Mouse (Mus musculus) embryonic stem cell, embryonic (primary cell): Measurements from ENCODE around the gene Fcgrt.

Experiments
- CTCF ChIA-PET, 4 experiments: fragments of 300-600 bp in 2 of 4; fragments of 350-600 bp in 2 of 4; sonication (Branson Sonifier 250); formaldehyde crosslinking; loops; one replicate each; lab custom pipeline; 2022; ENCODE audit warnings: inconsistent platforms in 2 of 4; lab: Charles Lee
- POLR2A ChIA-PET, 4 experiments: fragments of 300-600 bp in 2 of 4; fragments of 350-600 bp in 2 of 4; sonication (Branson Sonifier 250); formaldehyde crosslinking; loops; one replicate each; lab custom pipeline; 2022; ENCODE audit warnings: antibody characterized with exemption in 4 of 4, inconsistent platforms in 1 of 4; lab: Charles Lee

Gene Fcgrt

DNA sequence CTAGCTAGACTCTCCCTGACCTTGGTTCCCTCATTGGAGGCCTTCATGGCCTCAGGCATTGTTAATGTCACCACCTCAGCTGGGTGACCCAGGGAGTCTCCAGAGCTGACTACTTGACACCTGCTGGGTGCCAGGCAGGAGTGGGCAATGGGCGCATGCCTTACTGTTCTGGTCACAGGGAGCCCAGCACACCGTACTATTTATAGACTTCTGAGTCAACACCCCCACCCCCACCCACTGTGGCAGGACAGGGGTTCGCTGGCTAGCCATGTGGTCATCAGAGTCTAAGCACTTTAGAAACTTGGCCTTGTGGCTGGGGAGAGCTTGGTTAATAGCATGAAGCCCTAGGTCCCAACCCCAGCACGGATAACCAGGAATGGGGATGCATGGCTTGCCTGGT, 28.2 kb downstream of the Fcgrt start:
- ChIA-PET POLR2A (interaction anchor here in 3 of 4 experiments (0.6 to 8.6 kb wide), 17 partner anchors 11 to 226 kb away, joined by 3 to 115 read pairs (median 3); partner anchors contain the start of genes Flt3l (in 1 of the 3), Gm45713 (in 1 of the 3), Prmt1 (in 1 of the 3) and Rcn3 (in 1 of the 3)), CTCF (interaction anchor here in 2 of 4 experiments (0.6 to 1.4 kb wide), 7 partner anchors 21 to 146 kb away, joined by 3 to 12 read pairs (median 3); partner anchors contain the start of genes Ap2a1 (in 1 of the 2), Flt3l (in 1 of the 2) and Gm45713 (in 1 of the 2))

DNA sequence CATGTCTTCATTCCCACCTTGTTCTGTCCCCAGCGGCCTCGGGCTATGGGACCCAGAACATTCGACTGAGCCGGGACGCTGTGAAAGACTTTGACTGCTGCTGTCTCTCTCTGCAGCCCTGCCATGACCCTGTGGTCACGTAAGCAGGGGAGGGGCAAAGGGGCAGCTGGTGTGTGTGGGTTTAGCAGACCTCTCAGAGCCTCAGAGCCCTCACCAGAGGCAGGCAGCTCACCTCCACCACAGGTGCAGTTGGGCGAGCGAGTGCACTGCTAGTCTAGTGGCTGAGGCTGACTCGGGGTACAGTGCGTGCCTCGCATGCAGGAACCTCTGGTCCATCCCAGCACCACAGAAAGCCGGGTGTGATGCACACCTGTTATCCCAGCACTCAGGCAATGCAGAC, 29.7 kb downstream of the Fcgrt start:
- ChIA-PET POLR2A (interaction anchor here in 2 of 4 experiments (0.9 to 8.6 kb wide), 10 partner anchors 9 to 130 kb away, joined by 3 to 115 read pairs (median 4); partner anchors contain the start of genes Flt3l (in 1 of the 2), Gm45713 (in 1 of the 2), Rps11 (in 1 of the 2) and Tsks (in 1 of the 2)), CTCF (interaction anchor here in 1 of 4 experiments (1.2 kb wide), 1 partner anchor 89 kb away, joined by 3 read pairs; no protein-coding TSS in a partner anchor)

DNA sequence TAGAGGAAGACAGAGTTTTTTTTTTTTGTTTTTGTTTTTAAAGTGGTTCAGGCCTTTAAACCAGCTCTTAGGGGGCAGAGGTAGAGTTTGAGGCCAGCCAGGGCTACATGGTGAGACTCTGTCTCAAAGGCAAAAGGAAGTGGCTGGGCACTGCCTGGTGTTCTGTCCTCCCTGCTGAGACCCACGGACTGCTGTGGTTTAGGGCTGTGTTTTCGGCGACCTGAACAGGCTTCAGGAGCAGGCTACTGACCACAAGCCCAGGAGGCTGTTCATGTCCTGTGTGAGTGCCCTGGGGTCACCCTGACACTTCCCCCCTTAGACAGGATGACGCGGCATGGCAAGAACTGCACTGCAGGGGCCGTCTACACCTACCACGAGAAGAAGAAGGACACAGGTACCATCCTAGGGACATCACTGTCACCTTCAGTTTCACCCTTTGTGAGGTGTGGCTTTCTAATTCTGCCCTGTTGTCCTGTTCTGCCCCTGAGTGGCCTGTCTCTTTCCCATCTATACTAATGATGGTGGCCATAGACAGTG, 30.4 kb downstream of the Fcgrt start:
- CTCF ChIA-PET, result interaction anchor here in 2 of 4 experiments (1.2 to 1.8 kb wide), 3 partner anchors 35 to 268 kb away, joined by 3 to 7 read pairs (median 4); no protein-coding TSS in a partner anchor
- POLR2A ChIA-PET, result interaction anchor here in 3 of 4 experiments (0.6 to 8.6 kb wide), 18 partner anchors 7 to 224 kb away, joined by 3 to 115 read pairs (median 3); partner anchors contain the start of genes Flt3l (in 2 of the 3), Gm45713 (in 2 of the 3), Nosip (in 1 of the 3) and Prrg2 (in 1 of the 3)

DNA sequence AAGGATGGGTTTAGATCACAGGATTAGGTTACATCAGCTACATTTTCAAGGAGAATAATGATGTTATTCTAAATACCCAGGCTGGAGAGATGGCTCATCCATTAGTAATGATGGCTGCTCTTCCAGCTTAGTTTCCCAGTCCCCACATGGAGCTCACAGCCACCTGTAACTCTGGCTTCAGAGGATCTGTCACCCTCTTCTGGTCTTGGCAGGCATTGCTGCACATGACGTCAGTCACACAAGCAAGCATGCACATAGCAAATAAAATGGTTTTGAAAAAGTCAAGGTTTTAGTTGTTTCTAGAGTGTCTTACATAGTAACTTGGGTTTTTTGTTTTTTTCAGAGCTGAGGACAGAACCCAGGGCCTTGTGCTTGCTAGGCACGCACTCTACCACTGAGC, 31.4 kb downstream of the Fcgrt start:
- CTCF ChIA-PET, result interaction anchor here (0.5 to 2.0 kb wide), 31 partner anchors 9 to 269 kb away, joined by 3 to 10 read pairs (median 3); partner anchors contain the start of genes Flt3l (in 2 of the 4), Gm45713 (in 2 of the 4), Rras (in 2 of the 4) and Akt1s1 (in 1 of the 4)
- POLR2A ChIA-PET, result interaction anchor here in 3 of 4 experiments (0.6 to 8.6 kb wide), 54 partner anchors 8 to 388 kb away, joined by 3 to 115 read pairs (median 4); partner anchors contain the start of genes Aldh16a1 (in 2 of the 3), Rras (in 2 of the 3), Ccdc155 (in 1 of the 3) and Flt3l (in 1 of the 3)

DNA sequence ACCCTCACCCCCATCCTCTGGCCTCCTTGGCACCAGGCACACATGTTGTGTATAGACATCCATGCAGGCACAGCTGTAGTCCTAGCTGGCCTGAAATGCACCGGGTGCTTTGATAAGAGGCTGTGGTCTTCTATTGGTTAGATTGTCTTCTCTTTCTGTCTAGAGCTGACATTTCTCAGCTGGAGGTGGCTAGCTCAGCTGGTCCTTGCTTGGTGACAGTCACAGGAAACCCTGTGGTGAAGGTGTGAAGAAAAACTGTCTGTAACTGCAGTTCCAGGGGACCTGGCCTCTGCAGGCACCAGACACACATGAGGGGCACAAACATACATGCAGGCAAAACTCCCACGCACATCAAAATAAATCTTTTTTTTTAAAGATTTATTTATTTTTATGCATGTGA, 34.0 kb downstream of the Fcgrt start:
- CTCF ChIA-PET, result interaction anchor here in 2 of 4 experiments (2.8 to 3.9 kb wide), 4 partner anchors 12 to 36 kb away, joined by 22 to 39 read pairs (median 30); no protein-coding TSS in a partner anchor

DNA sequence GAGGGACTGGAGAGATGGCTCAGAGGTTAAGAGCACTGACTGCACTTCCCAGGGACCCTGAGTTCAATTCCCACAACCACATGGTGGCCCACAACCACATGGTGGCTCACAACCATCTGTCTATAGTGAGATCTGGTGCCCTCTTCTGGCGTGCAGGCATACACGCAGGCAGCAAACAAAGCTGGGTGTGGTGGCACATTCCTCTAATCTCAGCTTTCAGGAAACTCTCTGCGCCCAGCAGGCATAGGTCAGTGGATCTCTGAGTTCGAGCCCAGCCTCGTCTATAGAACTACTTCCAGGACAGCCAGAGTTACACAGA, 35.7 kb downstream of the Fcgrt start:
- ChIA-PET POLR2A (interaction anchor here (0.5 to 8.9 kb wide), 98 partner anchors 9 to 693 kb away, joined by 3 to 98 read pairs (median 5); partner anchors contain the start of genes Prmt1 (in 3 of the 4), Prr12 (in 3 of the 4), Rcn3 (in 3 of the 4) and Aldh16a1 (in 2 of the 4)), CTCF (interaction anchor here (0.5 to 3.9 kb wide), 134 partner anchors 9 to 814 kb away, joined by 3 to 48 read pairs (median 4); partner anchors contain the start of genes Rras (in 4 of the 4), Flt3l (in 3 of the 4), Gm45713 (in 3 of the 4) and Prmt1 (in 3 of the 4))

More for the DNA sequence above, 34.0 kb downstream of the Fcgrt start:
- POLR2A ChIA-PET, result interaction anchor here (0.9 to 8.9 kb wide), 25 partner anchors 11 to 342 kb away, joined by 3 to 115 read pairs (median 10); partner anchors contain the start of genes Irf3 (in 1 of the 4), Prmt1 (in 1 of the 4), Prr12 (in 1 of the 4) and Rpl13a (in 1 of the 4)

DNA sequence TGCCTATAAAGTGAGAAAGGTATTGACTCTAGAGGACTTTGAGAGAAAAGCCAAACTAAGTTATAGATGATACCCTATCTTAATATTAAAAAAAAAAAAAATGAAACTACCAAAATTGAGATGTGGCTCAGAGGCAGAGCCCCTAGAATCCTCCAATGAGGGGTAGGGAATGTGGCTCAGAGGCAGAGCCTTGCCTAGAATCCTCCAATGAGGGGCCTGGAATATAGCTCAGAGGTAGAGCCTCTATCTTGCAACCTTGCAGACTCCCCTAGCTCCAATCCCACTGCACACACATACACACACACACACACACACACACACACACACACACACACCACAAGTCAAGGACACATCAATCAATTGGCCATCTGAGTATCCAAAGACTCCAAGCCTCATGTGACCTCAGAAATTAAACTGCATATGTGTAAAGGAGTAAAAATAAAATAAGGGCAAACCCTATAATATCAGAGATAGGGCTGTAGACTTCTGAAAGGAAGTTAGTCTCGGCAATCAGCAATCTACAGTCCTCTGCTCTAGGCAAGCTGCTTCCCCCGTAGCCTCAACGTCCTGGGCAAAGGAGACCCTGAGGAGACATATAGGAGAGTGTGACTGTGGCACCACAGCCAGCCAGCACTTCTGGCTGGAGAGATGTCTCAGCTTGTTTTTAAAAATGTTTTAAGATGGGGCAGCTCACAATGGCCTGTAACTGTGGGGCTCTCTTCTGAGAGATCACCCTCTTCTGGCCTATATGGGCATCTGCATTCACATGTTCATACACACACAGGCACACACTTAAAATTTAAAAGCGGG, 36.3 kb downstream of the Fcgrt start:
- ChIA-PET POLR2A (interaction anchor here (0.6 to 8.9 kb wide), 98 partner anchors 8 to 693 kb away, joined by 3 to 98 read pairs (median 5); partner anchors contain the start of genes Prmt1 (in 3 of the 4), Ccdc155 (in 2 of the 4), Fcgrt (in 2 of the 4) and Prr12 (in 2 of the 4)), CTCF (interaction anchor here (0.5 to 3.9 kb wide), 103 partner anchors 8 to 675 kb away, joined by 3 to 48 read pairs (median 5); partner anchors contain the start of genes Rras (in 4 of the 4), Prmt1 (in 3 of the 4), Flt3l (in 2 of the 4) and Gm45713 (in 2 of the 4))

DNA sequence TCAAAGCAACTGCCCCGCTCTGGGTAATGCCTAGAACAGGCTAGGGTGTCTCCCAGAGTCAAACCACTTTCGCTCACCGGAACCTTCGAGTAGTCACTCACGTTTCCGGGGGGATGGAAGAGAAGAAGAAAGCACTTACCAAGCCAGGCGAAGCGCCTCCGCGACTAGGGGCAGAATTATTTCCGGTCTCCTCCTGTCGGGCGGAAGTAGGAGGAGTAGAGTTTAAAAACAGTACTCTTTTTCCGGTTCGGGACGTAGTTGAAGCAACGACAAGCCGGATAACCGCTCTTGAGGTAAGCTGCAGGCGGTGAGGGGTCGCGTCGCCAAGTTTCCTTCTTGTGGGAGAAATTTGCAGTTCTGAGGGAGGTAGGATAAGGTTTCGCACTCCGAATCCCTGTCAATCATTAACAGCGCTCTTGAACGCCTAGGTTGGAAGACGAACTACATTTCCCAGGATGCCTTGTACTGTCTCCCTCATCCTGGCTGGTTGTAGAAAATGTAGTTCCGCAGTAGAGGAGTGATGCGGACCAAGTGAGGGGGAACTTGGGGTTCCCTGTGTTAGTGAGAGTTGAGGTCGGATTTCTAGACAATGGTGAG, 41.3 kb downstream of the Fcgrt start, which contains the start of the genes Nosip and Prrg2:
Nosip (plus strand) TSS at position 191 of the 597 bp plus-strand sequence.
Prrg2 (minus strand) TSS at position 439 of the 597 bp plus-strand sequence.
- POLR2A ChIA-PET, result interaction anchor here in 3 of 4 experiments (0.6 to 8.9 kb wide), 15 partner anchors 8 to 305 kb away, joined by 3 to 98 read pairs (median 6); partner anchors contain the start of genes Prmt1 (in 2 of the 3), Prr12 (in 1 of the 3), Rps11 (in 1 of the 3) and Rras (in 1 of the 3)
- CTCF ChIA-PET, result interaction anchor here in 1 of 4 experiments (0.6 kb wide), 1 partner anchor 45 kb away, joined by 3 read pairs; the partner anchor contains the start of gene Rras

DNA sequence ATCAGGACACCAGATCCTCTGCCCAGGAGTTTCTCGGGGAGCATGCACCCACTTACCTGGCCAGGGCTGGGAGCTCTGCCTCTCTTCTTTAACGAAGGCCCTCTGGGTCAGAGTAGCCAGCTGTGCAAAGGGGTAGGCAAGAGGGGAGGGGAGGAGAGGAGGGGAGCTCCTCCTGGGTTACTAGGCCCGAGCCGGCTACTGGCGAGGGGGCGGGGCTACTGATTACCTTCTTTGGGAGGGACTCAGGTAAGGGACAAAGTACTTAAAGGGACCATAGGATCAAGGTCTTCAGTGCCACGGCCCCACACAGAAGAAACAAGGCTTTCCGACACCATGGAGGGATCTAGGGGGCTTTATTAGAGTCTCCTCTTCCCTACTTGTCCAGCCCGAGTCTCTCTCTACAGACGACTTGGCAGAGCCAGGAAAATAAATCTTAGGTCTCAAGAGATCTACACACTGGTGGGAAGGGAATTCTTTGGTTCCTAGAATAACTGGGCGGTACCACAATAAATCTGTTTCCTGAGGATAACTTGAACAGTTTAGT, 42.0 kb downstream of the Fcgrt start:
- CTCF ChIA-PET, result interaction anchor here in 2 of 4 experiments (0.5 to 0.6 kb wide), 2 partner anchors 10 to 75 kb away, joined by 3 to 6 read pairs; partner anchors contain the start of gene Prmt1 (in 1 of the 2)
- POLR2A ChIA-PET, result interaction anchor here (0.6 to 2.2 kb wide), 32 partner anchors 7 to 659 kb away, joined by 3 to 10 read pairs (median 4); partner anchors contain the start of genes Rras (in 3 of the 4), Prr12 (in 2 of the 4), Aldh16a1 (in 1 of the 4) and Ccdc155 (in 1 of the 4)

DNA sequence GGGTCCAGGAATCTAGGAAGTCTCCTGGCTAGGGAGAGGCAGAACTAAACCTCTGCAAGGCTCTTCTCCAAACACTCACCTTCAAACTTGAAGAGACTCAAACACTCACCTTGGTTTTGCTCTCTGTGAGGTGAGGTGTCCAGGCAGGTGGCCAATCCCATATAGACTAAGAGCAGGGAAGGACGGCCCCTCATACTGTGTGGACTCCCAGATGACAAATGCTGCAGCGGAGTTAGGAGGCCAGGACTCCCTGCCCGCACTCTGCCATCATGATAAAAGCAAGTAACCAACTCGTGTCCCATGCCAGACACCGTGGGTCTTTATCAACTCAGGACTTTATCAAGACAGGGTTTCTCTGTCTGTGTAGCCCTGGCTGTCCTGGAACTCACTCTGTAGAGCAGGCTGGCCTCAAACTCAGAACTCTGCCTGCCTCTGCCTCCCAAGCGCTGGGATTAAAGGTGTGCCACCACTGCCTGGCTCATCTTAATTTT, 43.0 kb downstream of the Fcgrt start:
- ChIA-PET CTCF (no interaction called here), POLR2A (interaction anchor here in 3 of 4 experiments (0.8 to 2.2 kb wide), 16 partner anchors 10 to 144 kb away, joined by 3 to 10 read pairs (median 5); partner anchors contain the start of genes Aldh16a1 (in 1 of the 3), Ccdc155 (in 1 of the 3), Prmt1 (in 1 of the 3) and Rcn3 (in 1 of the 3))

DNA sequence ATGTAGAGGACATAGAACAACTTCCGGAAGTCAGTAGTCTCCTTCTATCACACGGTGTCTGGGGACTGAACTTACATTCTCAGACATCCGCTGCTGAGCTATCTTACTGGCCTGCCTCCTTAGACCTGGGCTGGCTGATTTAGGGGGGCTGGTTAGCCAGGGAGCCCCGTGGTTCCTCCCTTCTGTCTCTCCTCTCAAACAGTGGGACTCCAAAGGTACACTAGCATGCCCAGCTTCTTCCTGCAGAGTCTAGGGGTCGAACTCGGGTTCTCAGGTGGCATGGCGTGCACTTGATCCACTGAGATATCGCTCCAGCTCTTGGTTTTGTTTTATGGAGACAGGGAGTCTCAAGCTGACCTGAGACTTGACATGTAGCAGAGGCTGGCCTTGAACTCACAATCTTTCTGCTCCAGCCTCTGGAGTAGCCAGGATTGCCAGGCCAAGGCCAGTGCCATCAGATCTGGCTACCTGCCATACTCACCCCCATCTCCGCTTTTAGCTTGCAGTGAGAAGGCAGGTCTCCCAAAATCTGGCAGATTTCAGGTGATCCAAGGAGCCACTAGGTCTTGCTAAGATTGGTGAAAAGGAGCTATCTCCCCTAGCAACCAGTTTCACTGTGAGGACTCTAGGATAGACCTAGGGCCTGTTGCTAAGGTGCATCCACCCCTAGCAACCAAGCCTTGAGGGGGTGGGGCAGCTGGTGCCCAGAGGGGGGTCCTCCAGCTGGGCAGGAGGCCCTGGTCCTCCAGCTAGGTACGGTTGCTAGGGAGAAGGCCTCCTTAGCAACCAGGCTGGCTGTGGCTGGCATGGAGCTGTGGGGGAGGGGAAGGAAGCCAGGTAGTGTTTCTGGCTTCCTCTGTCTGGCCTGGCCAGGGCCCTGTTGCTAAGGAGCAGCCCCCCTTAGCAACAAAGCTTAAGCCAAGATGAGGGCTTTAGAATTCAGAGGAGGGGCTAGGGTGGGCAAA, 44.8 kb downstream of the Fcgrt start:
- CTCF ChIA-PET, result interaction anchor here (0.6 to 2.4 kb wide), 8 partner anchors 9 to 882 kb away, joined by 3 to 17 read pairs (median 4); no protein-coding TSS in a partner anchor
- POLR2A ChIA-PET, result interaction anchor here in 3 of 4 experiments (0.6 to 2.5 kb wide), 17 partner anchors 7 to 242 kb away, joined by 3 to 13 read pairs (median 3); partner anchors contain the start of genes Atf5 (in 1 of the 3) and Il4i1 (in 1 of the 3)

DNA sequence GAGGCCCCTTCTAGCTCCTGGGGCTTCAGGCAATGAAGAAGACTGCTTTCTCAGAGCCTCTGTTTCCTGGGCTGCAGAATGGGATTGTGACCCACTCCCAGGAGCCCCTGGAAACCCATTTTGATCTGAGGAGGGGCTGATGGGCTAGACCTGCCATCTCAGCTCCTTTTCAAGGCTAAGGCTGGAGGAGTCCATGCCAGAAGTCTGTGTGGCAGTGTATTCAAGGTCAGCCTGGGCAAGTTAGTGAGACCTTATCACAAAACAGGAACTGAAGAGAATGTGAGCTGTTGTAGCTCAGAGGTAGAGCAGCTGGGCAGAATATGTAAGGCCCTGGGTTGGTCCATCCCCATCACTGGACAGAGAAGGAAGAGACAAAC, 46.7 kb downstream of the Fcgrt start:
- ChIA-PET POLR2A (interaction anchor here in 3 of 4 experiments (0.6 to 7.0 kb wide), 6 partner anchors 10 to 167 kb away, joined by 3 to 98 read pairs (median 5); partner anchors contain the start of genes Rras (in 2 of the 3), Nosip (in 1 of the 3) and Prrg2 (in 1 of the 3)), CTCF (interaction anchor here in 2 of 4 experiments (0.6 to 1.4 kb wide), 2 partner anchors 11 to 74 kb away, joined by 5 read pairs; no protein-coding TSS in a partner anchor)

DNA sequence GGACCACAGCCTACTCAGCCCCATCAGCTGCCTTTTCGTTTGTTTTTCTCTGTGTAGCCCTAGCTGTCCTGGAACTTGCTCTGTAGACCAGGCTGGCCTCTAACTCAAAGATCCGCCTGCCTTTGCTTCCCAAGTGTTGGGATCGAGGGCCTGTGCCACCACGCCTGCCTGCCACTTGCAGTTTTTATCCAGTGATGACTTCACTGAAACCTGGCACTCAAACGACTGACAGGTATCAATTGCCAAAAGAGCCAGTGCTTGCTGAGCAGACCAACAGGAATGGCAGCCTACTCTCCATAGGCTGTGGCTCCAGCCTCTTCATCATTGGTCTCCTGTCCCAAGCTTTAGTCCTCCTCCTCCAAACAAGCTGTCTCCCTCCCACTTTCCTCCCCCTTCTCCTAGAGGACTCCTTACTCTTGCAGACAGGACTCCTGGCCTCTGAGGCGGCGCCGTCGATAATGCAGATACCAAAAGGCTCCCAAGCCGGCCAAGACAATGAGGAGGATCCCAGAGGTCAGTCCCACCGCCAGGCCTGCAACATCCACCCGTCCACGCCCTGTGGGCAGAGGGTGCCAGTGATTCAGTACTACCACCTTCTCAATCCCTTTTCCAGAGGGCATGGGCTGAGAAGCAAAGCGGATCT, 47.2 kb downstream of the Fcgrt start:
- ChIA-PET POLR2A (interaction anchor here in 3 of 4 experiments (0.6 to 7.0 kb wide), 7 partner anchors 10 to 167 kb away, joined by 3 to 98 read pairs (median 4); partner anchors contain the start of genes Rras (in 2 of the 3), Nosip (in 1 of the 3) and Prrg2 (in 1 of the 3)), CTCF (interaction anchor here in 1 of 4 experiments (1.4 kb wide), 1 partner anchor 12 kb away, joined by 5 read pairs; no protein-coding TSS in a partner anchor)
